Mouse (Mus musculus) olfactory bulb, adult 2 months (tissue): Measurements from ENCODE around the gene Prss35.

Experiments
- CTCF ChIP-seq: fragments of 200-500 bp; IDR thresholded peaks from 2 replicates; pipeline ENCODE4 v1.5.1; 2012; ENCODE audit warnings: low read depth, mild to moderate bottlenecking, low read length, moderate library complexity; ENCODE audit not compliant: insufficient read depth
- POLR2A ChIP-seq: fragments of 200-500 bp; IDR thresholded peaks from 2 replicates; pipeline ENCODE4 v1.6.1; 2012; ENCODE audit warnings: mild to moderate bottlenecking, low read depth, low read length, moderate library complexity; ENCODE audit not compliant: insufficient read depth

GRCm38 (mm10) chr9:86726381-86726720 lies 17.1 kb upstream of the Prss35 start:
- TF ChIP-seq CTCF (no peak), POLR2A (no peak)
